Mouse (Mus musculus) frontal cortex, adult 2 months (tissue): ENCODE data around the gene Snx8. TPM values are rescaled to one million over a fixed set of nuclear protein-coding genes. Genes with fewer than 3 reads are reported as not detected.

ENCODE experiments used
- DNase-seq, 2 experiments: peaks; one replicate each; pipeline ENCODE4 v3.0.0; 2022; ENCODE audit warnings: low spot score in 1 of 2; ENCODE audit errors: extremely low spot score in 1 of 2
- polyA plus RNA-seq: library from polyadenylated mRNA; depleted of rRNA; stranded (reverse); fragments of >200 nt; gene quantifications from 2 replicates; pipeline ENCODE4 v1.2.3, GENCODE M21; 2012

Gene Snx8
- polyA plus RNA-seq, 1 experiment, result 10.3 TPM

GRCm38 (mm10) chr5:140350731-140351497 is 38.1 kb downstream of the Snx8 start:
- DNase-seq, result no peak

GRCm38 (mm10) chr5:140349882-140350281 is 39.2 kb downstream of the Snx8 start:
- no peak for DNase-seq

GRCm38 (mm10) chr5:140346050-140346449 is 43.0 kb downstream of the Snx8 start:
- DNase-seq, result no peak

- DNase-seq, result no peak
Measured at GRCm38 (mm10) chr5:140345244-140345643, 43.8 kb downstream of the Snx8 start.

- no peak for DNase-seq
Measured at GRCm38 (mm10) chr5:140342880-140343279, 46.2 kb downstream of the Snx8 start.

GRCm38 (mm10) chr5:140339836-140340235 is 49.2 kb downstream of the Snx8 start:
- DNase-seq, result no peak

- no peak for DNase-seq
Measured at GRCm38 (mm10) chr5:140338779-140339178, 50.3 kb downstream of the Snx8 start.

GRCm38 (mm10) chr5:140336680-140337079 is 52.4 kb downstream of the Snx8 start:
- DNase-seq, result peak in 1 of 2 experiments; percentile 53

GRCm38 (mm10) chr5:140333631-140334030 is 55.4 kb downstream of the Snx8 start:
- DNase-seq, result peak in 1 of 2 experiments; percentile 8

GRCm38 (mm10) chr5:140332519-140332918 is 56.5 kb downstream of the Snx8 start:
- DNase-seq, result no peak

- peak; percentile 17 to 79 for DNase-seq
Measured at GRCm38 (mm10) chr5:140331615-140332512, 57.2 kb downstream of the Snx8 start, which contains the start of gene Mrm2. Mrm2 (minus strand) TSS chr5:140331898.

GRCm38 (mm10) chr5:140324058-140324457 is 65.0 kb downstream of the Snx8 start:
- DNase-seq, result no peak

GRCm38 (mm10) chr5:140321756-140322575 is 67.1 kb downstream of the Snx8 start:
- DNase-seq, result no peak

GRCm38 (mm10) chr5:140321042-140321755 is 67.9 kb downstream of the Snx8 start, which contains the start of the genes Mad1l1 and Nudt1:
Mad1l1 (minus strand) TSS chr5:140321552.
Nudt1 (plus strand) TSS chr5:140321656.
- DNase-seq, result peak; percentile 88 to 93

GRCm38 (mm10) chr5:140316716-140317115 is 72.3 kb downstream of the Snx8 start:
- DNase-seq, result no peak

GRCm38 (mm10) chr5:140307602-140308001 is 81.5 kb downstream of the Snx8 start:
- DNase-seq, result no peak

- DNase-seq, result peak in 1 of 2 experiments; percentile 23
Measured at GRCm38 (mm10) chr5:140306016-140306415, 83.0 kb downstream of the Snx8 start.

GRCm38 (mm10) chr5:140298291-140298690 is 90.8 kb downstream of the Snx8 start:
- DNase-seq, result no peak

- DNase-seq, result peak; percentile 56 to 88
Measured at GRCm38 (mm10) chr5:140292152-140292551, 96.9 kb downstream of the Snx8 start.
